Mouse (Mus musculus) embryonic facial prominence, embryonic 13.5 days (tissue): ENCODE data around the gene Spaca4. TPM values are rescaled to one million over a fixed set of nuclear protein-coding genes. Genes with fewer than 3 reads are reported as not detected.

ENCODE experiments used
- ATAC-seq: fragments of 200-750 bp; cut with Nextera tagmentation; 2 replicates; pipeline ENCODE4 v1.8.0; 2017; ENCODE audit warnings: low read depth; ENCODE audit not compliant: insufficient number of reproducible peaks, insufficient read depth, low FRiP score, low TSS enrichment
- H3K27ac ChIP-seq: fragments of 300-500 bp; sonication (generic); 2 replicates; pipeline ENCODE4 v1.5.1; 2015; ENCODE audit warnings: moderate library complexity, mild to moderate bottlenecking, inconsistent platforms
- H3K27me3 ChIP-seq: fragments of 300-500 bp; sonication (generic); 2 replicates; pipeline ENCODE4 v1.6.1; 2015; ENCODE audit warnings: mild to moderate bottlenecking, inconsistent platforms
- H3K36me3 ChIP-seq: fragments of 300-500 bp; sonication (generic); 2 replicates; pipeline ENCODE4 v1.6.1; 2015; ENCODE audit warnings: mild to moderate bottlenecking, inconsistent platforms
- H3K4me1 ChIP-seq: fragments of 300-500 bp; sonication (generic); 2 replicates; pipeline ENCODE4 v1.6.1; 2015; ENCODE audit warnings: inconsistent platforms
- H3K4me2 ChIP-seq: fragments of 300-500 bp; sonication (generic); 2 replicates; pipeline ENCODE4 v1.6.1; 2015; ENCODE audit warnings: moderate library complexity, mild to moderate bottlenecking, inconsistent platforms
- H3K4me3 ChIP-seq: fragments of 300-500 bp; sonication (generic); 2 replicates; pipeline ENCODE4 v1.5.1; 2015; ENCODE audit warnings: mild to moderate bottlenecking, inconsistent platforms
- H3K9ac ChIP-seq: fragments of 300-500 bp; sonication (generic); 2 replicates; pipeline ENCODE4 v1.6.1; 2015; ENCODE audit warnings: mild to moderate bottlenecking, inconsistent platforms
- H3K9me3 ChIP-seq: fragments of 300-500 bp; sonication (generic); 2 replicates; pipeline ENCODE4 v1.6.1; 2016; ENCODE audit warnings: inconsistent platforms
- WGBS: fragments of 180-500 bp; shearing (Covaris S2); methylation state at CpG from one replicate; pipeline ENCODE4 v1.1.7; 2015; ENCODE audit warnings: mixed read lengths; 5-methylcytosine and 5-hydroxymethylcytosine counted together
- polyA plus RNA-seq: library from polyadenylated mRNA; unstranded; fragments of >200 nt; fragmentation: Nextera tagmentation; extraction: Ambion mirVana; gene quantifications from 2 replicates; pipeline ENCODE4 v1.2.1, GENCODE M21; 2015

The Spaca4 gene
- polyA plus RNA-seq, 1 experiment from 2014 or later: not detected

GRCm38 (mm10) chr7:45692364-45692763 lies 33.2 kb downstream of the Spaca4 start:
- Histone ChIP-seq H3K36me3 (no peaks in the 10 kb centered on the region), H3K4me1 (peaks cover 17% of the 10 kb centered on the region), H3K9ac (no peak overlapping the region), H3K27ac (no peak overlapping the region), H3K9me3 (no peaks in the 10 kb centered on the region), H3K4me2 (no peak overlapping the region), H3K27me3 (no peaks in the 10 kb centered on the region), H3K4me3 (no peak overlapping the region)
- no peak for ATAC-seq
- WGBS: 74% methylated on average over 2 of the region's 2 CpGs

- Histone ChIP-seq H3K27me3 (no peaks in the 10 kb centered on the region), H3K9me3 (no peaks in the 10 kb centered on the region), H3K4me3 (no peak overlapping the region), H3K4me2 (no peak overlapping the region), H3K36me3 (no peaks in the 10 kb centered on the region), H3K9ac (no peak overlapping the region), H3K4me1 (peaks cover 32% of the 10 kb centered on the region), H3K27ac (no peak overlapping the region)
- 76% methylated on average over 11 of the region's 11 CpGs for WGBS
- no peak for ATAC-seq
Observed at GRCm38 (mm10) chr7:45689800-45690199, 35.8 kb downstream of the Spaca4 start.

- H3K36me3 ChIP-seq: no peaks in the 10 kb centered on the region
- H3K4me2 ChIP-seq: no peak overlapping the region
- H3K4me3 ChIP-seq: no peak overlapping the region
- H3K27me3 ChIP-seq: no peaks in the 10 kb centered on the region
- H3K9ac ChIP-seq: no peak overlapping the region
- WGBS: 56% methylated on average over 6 of the region's 6 CpGs
- no peaks in the 10 kb centered on the region for H3K9me3 ChIP-seq
- ATAC-seq: no peak
- H3K27ac ChIP-seq: no peak overlapping the region
- H3K4me1 ChIP-seq: peaks cover 32% of the 10 kb centered on the region
Observed at GRCm38 (mm10) chr7:45689099-45689498, 36.5 kb downstream of the Spaca4 start.

- no peak for ATAC-seq
- peaks cover 48% of the 10 kb centered on the region for H3K4me1 ChIP-seq
- H3K27ac ChIP-seq: peak overlapping the region; percentile 87; the same call in 1 of the 2 replicates
- no peaks in the 10 kb centered on the region for H3K9me3 ChIP-seq
- no peaks in the 10 kb centered on the region for H3K27me3 ChIP-seq
- H3K4me2 ChIP-seq: 0 out of 2 replicates have a peak overlapping the region, but pooled peaks have one; percentile 44
- 70% methylated on average over 3 of the region's 3 CpGs for WGBS
- H3K36me3 ChIP-seq: no peaks in the 10 kb centered on the region
- H3K9ac ChIP-seq: peak overlapping the region; percentile 21; the same call in 1 of the 2 replicates
- no peak overlapping the region for H3K4me3 ChIP-seq
Observed at GRCm38 (mm10) chr7:45686841-45687240, 38.8 kb downstream of the Spaca4 start.

GRCm38 (mm10) chr7:45685811-45686210 lies 39.8 kb downstream of the Spaca4 start:
- Histone ChIP-seq H3K4me1 (peaks cover 48% of the 10 kb centered on the region), H3K27me3 (no peaks in the 10 kb centered on the region), H3K36me3 (no peaks in the 10 kb centered on the region), H3K4me3 (0 out of 2 replicates have a peak overlapping the region, but pooled peaks have one; percentile 18), H3K9me3 (no peaks in the 10 kb centered on the region), H3K9ac (peak overlapping the region; percentile 57), H3K4me2 (peak overlapping the region; percentile 44), H3K27ac (peak overlapping the region; percentile 87)
- no peak for ATAC-seq
- 17% methylated on average over 10 of the region's 10 CpGs for WGBS

GRCm38 (mm10) chr7:45683396-45684050 lies 42.1 kb downstream of the Spaca4 start, which contains the start of gene Ntn5:
TSS of gene Ntn5 (plus strand) at chr7:45684022.
- Histone ChIP-seq H3K9ac (peak within 1 kb of the TSS; percentile 57; the same call in 1 of the 2 replicates), H3K27ac (peak within 1 kb of the TSS; percentile 87), H3K27me3 (no peaks in the 10 kb centered on the region), H3K4me3 (peak within 1 kb of the TSS; percentile 7; the same call in 1 of the 2 replicates), H3K4me2 (peak within 1 kb of the TSS; percentile 50), H3K4me1 (peaks cover 48% of the 10 kb centered on the region), H3K9me3 (no peaks in the 10 kb centered on the region), H3K36me3 (no peaks in the 10 kb centered on the region)
- 69% methylated on average over 7 of the region's 7 CpGs for WGBS
- no peak for ATAC-seq

- Histone ChIP-seq H3K9me3 (no peaks in the 10 kb centered on the region), H3K4me1 (peaks cover 48% of the 10 kb centered on the region), H3K36me3 (no peaks in the 10 kb centered on the region), H3K27me3 (no peaks in the 10 kb centered on the region), H3K9ac (peak overlapping the region; percentile 41; the same call in 1 of the 2 replicates), H3K4me3 (0 out of 2 replicates have a peak overlapping the region, but pooled peaks have one; percentile 13), H3K4me2 (peak overlapping the region; percentile 50), H3K27ac (peak overlapping the region; percentile 51; the same call in 1 of the 2 replicates)
- no peak; the same call in 1 of the 2 replicates for ATAC-seq
- 30% methylated on average over 14 of the region's 14 CpGs for WGBS
Observed at GRCm38 (mm10) chr7:45682144-45683126, 43.2 kb downstream of the Spaca4 start.

GRCm38 (mm10) chr7:45681046-45681736 lies 44.4 kb downstream of the Spaca4 start:
- H3K9me3 ChIP-seq: no peaks in the 10 kb centered on the region
- no peak overlapping the region for H3K27ac ChIP-seq
- H3K9ac ChIP-seq: no peak overlapping the region
- peaks cover 41% of the 10 kb centered on the region for H3K4me1 ChIP-seq
- no peak overlapping the region for H3K4me2 ChIP-seq
- no peak overlapping the region for H3K4me3 ChIP-seq
- H3K27me3 ChIP-seq: no peaks in the 10 kb centered on the region
- 84% methylated on average over 8 of the region's 8 CpGs for WGBS
- no peaks in the 10 kb centered on the region for H3K36me3 ChIP-seq
- no peak for ATAC-seq

- no peak overlapping the region for H3K4me2 ChIP-seq
- WGBS: 76% methylated on average over 14 of the region's 14 CpGs
- H3K27ac ChIP-seq: no peak overlapping the region
- ATAC-seq: no peak
- no peaks in the 10 kb centered on the region for H3K27me3 ChIP-seq
- H3K9me3 ChIP-seq: no peaks in the 10 kb centered on the region
- no peak overlapping the region for H3K9ac ChIP-seq
- peaks cover 30% of the 10 kb centered on the region for H3K4me1 ChIP-seq
- H3K4me3 ChIP-seq: no peak overlapping the region
- no peaks in the 10 kb centered on the region for H3K36me3 ChIP-seq
Observed at GRCm38 (mm10) chr7:45679966-45680621, 45.5 kb downstream of the Spaca4 start.

GRCm38 (mm10) chr7:45678513-45678912 lies 47.1 kb downstream of the Spaca4 start:
- Histone ChIP-seq H3K27me3 (no peaks in the 10 kb centered on the region), H3K4me1 (peaks cover 16% of the 10 kb centered on the region), H3K27ac (no peak overlapping the region), H3K4me2 (no peak overlapping the region), H3K9ac (no peak overlapping the region), H3K4me3 (no peak overlapping the region), H3K9me3 (no peaks in the 10 kb centered on the region), H3K36me3 (no peaks in the 10 kb centered on the region)
- ATAC-seq: no peak
- 93% methylated on average over 14 of the region's 14 CpGs for WGBS
